Mouse (Mus musculus): ENCODE data around the gene Nectin2.
A peak's percentile ranks its signal among the peaks of the same experiment; 100 is the strongest.

Gene Nectin2

DNA sequence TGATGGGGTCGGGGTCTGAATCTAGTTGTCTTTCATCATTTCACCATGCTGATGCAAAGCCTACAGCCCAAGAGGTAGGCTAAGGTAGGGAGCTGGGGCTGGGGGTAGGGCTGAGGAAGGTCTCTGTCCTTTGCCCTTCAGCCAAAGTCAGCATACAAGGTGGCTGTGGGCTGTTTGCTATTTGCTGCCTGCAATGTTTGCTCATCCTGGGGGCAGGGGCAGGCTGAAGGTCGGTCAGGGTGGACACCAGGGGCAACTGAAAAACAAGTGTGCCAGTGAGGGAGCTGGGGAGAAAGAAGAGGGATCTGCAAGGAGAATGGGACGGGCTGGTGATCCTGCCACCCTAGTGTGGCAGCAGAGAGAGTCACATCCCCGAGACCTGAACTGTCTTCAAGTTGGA is 64.9 kb downstream of the Nectin2 start:
- DNase-seq, result no peak

DNA sequence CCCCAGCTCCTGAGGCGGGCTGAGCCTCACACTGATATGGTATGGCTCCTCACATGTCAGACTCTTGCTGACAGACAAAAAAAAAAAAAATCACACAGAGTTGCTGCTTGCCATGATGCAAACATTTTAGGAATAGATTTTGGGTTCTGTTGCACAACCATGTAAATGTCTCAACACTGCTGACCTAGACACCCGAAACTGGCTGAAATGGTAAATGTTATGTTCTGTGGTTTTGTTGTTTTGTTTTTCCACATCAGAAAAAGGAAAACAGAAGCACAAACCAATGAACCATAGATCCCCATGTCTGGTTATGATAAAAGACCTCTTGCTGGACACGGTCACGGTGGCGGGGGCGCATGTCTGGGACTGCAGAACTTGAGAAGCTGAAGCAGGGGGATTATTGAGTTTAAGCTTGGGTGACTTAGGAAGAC is 66.5 kb downstream of the Nectin2 start:
- no peak for DNase-seq

- no peak for DNase-seq
These were observed 67.3 kb downstream of the Nectin2 start for GRCm38 (mm10) chr7:19682979-19683378.

- no peak for DNase-seq
These were observed 69.0 kb downstream of the Nectin2 start, which contains the start of the genes Gm44805 and Apoc4 for GRCm38 (mm10) chr7:19681202-19681694. Gene Gm44805, minus strand, starts transcription at chr7:19681423. Gene Apoc4, minus strand, starts transcription at chr7:19681479.

- no peak for DNase-seq
These were observed 69.6 kb downstream of the Nectin2 start for GRCm38 (mm10) chr7:19680702-19681101.

DNA sequence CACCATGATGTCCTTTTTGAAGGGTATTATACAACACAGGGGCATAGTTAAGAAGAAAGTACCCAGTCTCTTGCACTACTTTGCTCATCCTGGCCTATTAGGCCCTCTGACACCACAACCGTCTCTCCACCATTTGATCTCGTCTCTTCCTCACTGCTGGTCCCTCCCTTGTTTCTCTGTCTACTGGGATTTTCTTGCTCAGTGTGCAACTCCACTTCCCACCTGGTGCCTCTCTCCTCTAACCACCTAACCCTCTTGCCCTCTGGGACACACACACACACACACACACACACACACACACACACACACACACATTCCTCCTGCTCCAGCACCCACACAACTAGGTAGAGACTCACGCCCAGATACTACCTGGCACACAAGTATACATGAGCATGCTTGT is 71.4 kb downstream of the Nectin2 start:
- no peak for DNase-seq

- DNase-seq, result no peak
These were observed 72.4 kb downstream of the Nectin2 start, which contains the start of gene Apoc2 for GRCm38 (mm10) chr7:19677872-19678271. Gene Apoc2, minus strand, starts transcription at chr7:19677941.

DNA sequence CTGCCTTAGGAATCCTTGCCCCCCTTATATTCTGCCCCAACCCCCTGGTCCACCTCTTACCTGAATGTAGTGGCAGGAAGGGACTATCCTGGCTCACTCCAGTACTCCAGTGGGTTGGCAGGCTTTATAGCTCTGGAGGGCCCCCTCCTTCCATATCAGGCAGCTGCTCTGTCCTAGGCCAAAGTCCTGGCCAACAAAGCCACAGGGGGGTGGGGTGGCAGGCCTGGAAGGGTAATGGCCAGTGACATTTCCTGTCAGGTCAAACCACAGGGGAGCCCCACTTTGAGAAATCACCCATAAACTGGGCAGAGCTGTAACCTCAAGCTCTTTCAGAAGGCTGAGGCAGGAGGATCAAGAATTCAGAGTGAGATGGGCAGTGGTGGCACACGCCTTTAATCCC is 73.6 kb downstream of the Nectin2 start:
- no peak for DNase-seq

GRCm38 (mm10) chr7:19675824-19676223 is 74.5 kb downstream of the Nectin2 start:
- no peak for DNase-seq

GRCm38 (mm10) chr7:19673083-19673699 is 77.1 kb downstream of the Nectin2 start:
- DNase-seq, result no peak

DNA sequence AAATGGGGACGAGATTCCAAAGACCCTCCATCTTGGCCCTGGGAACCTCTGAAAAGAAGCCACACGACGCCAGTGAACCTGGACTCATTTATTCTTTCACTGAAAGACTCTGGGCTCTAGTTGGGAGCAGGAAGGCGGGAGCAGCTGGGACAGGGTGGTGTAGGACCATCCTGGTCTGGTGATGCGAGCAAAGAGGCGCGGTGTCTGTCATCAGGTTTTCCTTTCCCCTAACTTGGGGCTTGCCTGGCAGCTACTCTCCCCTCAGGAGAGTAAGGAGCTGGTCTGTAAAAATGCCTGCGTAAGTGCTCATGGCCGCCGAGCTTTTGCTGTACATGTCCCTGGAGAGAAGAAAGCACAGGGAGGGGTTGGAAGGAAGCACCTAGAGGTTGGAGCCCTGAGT is 78.8 kb downstream of the Nectin2 start:
- no peak for DNase-seq

DNA sequence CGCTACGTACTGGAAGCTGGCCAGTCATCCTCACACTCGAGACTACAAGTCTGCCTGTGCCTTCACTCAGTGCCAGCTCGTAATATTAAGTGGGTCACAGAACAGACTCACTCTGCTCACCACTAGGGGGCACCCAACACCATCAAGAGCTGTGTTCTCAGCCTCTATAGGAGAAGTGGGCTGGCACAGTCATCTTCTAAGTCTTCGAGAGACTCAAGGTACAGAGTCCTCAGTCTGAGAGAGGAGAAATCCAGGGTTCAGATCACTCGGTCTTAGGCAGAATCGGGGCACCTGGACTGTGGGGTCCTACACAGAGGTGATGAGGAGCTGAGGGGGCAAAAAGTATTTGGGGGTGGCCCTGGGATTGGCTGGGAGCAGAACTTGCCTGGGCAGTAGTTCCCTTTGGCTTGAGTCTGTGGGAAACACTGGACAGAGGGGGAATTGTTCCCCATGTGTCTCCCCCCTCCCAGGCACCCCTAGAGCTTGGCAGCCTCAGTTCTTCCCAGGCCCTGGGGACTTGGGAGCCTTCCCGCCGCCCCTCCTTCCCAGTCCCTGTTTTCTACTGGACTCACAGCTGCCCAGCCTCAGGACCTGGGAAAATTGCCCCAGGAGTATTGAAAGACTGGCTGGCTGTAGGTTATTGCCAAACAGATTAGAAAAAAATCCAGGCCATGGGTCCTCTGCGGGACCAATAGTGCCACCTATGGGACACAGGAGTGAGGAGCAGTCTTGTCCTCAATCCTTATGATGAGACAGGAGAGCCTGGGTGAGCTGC is 81.1 kb downstream of the Nectin2 start:
- DNase-seq, result peak; percentile 94 to 95

DNA sequence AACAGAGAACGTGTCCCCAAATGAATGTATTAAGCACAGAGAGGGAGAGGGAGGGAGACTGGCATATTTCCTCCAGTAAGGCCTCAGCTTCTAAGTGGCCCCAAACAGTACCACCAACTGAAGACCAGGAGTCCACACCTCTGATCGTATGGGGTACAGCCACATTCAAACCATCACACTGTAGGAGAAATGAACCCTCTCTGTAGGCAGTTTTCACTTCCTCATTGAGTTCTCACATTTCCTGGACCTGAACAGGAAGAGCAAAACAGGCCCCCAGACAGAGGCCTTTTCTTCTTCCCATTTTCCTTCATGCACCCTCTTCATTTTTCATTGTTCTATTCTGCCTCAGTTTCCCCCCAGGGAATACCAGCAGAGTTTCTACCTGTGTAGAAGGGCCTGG is 82.8 kb downstream of the Nectin2 start:
- no peak for DNase-seq

DNA sequence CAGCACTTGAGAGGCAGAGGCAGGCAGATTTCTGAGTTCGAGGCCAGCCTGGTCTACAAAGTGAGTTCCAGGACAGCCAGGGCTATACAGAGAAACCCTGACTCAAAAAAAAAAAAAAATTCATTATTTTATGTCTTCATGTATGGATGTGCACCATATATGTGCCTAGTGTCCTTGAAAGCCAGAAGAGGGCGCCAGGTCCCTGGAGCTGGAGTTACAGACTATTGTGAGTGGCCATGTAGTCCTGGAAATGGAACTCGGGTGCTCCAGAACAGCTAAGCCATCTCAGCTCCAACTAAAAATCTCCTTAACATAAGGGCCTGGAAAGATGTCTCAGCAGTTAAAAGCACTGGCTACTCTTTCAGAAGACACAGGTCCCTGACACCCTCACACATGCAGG is 83.5 kb downstream of the Nectin2 start:
- no peak for DNase-seq
